Mouse (Mus musculus) liver, adult 2 months (tissue): ENCODE measurements at regions not wholly inside any gene's neighbourhood (a gene's known extent, or its start where the extent isn't known, plus 50 kb on each side); places are given as distances from the start of the nearest gene placed in this dataset.

Source experiments
- DNase-seq: peaks from one replicate; pipeline ENCODE4 v3.0.0-alpha.2; 2011; ENCODE audit warnings: low read depth, low spot score; ENCODE audit errors: extremely low read depth
- H3K27ac ChIP-seq: fragments of 200-500 bp; replicated peaks from 2 replicates; pipeline ENCODE4 v1.5.1; 2012; ENCODE audit warnings: low read depth, mild to moderate bottlenecking, control low read depth, inconsistent platforms, low read length; ENCODE audit not compliant: insufficient read depth
- H3K27me3 ChIP-seq: fragments of 200-500 bp; 2 replicates; pipeline ENCODE4 v1.6.1; 2012; ENCODE audit warnings: mild to moderate bottlenecking, moderate library complexity, low read length, inconsistent platforms; ENCODE audit not compliant: control insufficient read depth, insufficient read depth
- H3K36me3 ChIP-seq: fragments of 200-500 bp; 2 replicates; pipeline ENCODE4 v1.6.1; 2012; ENCODE audit warnings: low read length, inconsistent platforms; ENCODE audit not compliant: control insufficient read depth, insufficient read depth
- H3K4me1 ChIP-seq: fragments of 200-500 bp; 2 replicates; pipeline ENCODE4 v1.6.1; 2011; ENCODE audit warnings: low read length; ENCODE audit not compliant: control insufficient read depth, insufficient read depth
- H3K4me3 ChIP-seq: fragments of 200-500 bp; 2 replicates; pipeline ENCODE4 v1.5.1; 2011; ENCODE audit warnings: low read depth, mild to moderate bottlenecking, control low read depth, low read length, moderate library complexity; ENCODE audit not compliant: insufficient read depth
- H3K79me2 ChIP-seq: fragments of 200-500 bp; 2 replicates; pipeline ENCODE4 v1.6.1; 2012; ENCODE audit warnings: inconsistent platforms, mild to moderate bottlenecking, low read length, moderate library complexity; ENCODE audit not compliant: control insufficient read depth, insufficient read depth
- H3K9ac ChIP-seq: fragments of 200-500 bp; 2 replicates; pipeline ENCODE4 v1.6.1; 2012; ENCODE audit warnings: low read depth, mild to moderate bottlenecking, control low read depth, inconsistent platforms, low read length
- CTCF ChIP-seq: fragments of 200-500 bp; IDR thresholded peaks from 2 replicates; pipeline ENCODE4 v1.5.1; 2011; ENCODE audit warnings: low read depth, low read length, control low read depth
- POLR2A ChIP-seq: fragments of 200-500 bp; IDR thresholded peaks from 2 replicates; pipeline ENCODE4 v1.6.1; 2011; ENCODE audit warnings: low read length, control low read depth; ENCODE audit not compliant: insufficient read depth; ENCODE audit errors: extremely low read depth
- WGBS: fragments of 180-500 bp; shearing (Covaris S2); methylation state at CpG from one replicate; pipeline ENCODE4 v1.1.7; 2018; 5-methylcytosine and 5-hydroxymethylcytosine counted together

DNA sequence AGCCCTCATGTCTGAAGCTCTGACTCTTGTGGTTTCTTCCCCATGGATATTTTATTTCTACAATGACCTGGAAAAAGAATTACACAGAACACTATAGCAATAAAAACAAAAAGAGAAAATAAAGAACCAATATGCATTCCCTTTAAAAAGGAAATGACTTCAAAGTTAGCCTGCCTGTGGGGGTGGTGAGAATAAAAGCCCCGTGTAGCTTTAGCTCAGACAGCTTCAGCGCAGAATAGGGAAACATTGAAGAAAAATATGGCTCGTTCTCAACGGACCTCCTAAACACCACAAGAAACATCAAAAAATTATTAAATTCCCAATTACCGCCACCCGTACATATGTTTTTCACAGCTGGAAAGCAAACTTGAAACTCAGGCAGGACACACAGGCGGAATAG is 198.7 kb downstream of the Pdcd6ip start:
- no peaks in the 10 kb centered on the region for H3K36me3 ChIP-seq
- TF ChIP-seq POLR2A, result no peak
- no peak for TF ChIP-seq CTCF
- no peaks in the 10 kb centered on the region for H3K27me3 ChIP-seq
- no peak overlapping the region for H3K27ac ChIP-seq
- H3K9ac ChIP-seq, result no peak overlapping the region
- DNase-seq, result no peak
- no peaks in the 10 kb centered on the region for H3K79me2 ChIP-seq
- no peak overlapping the region for H3K4me3 ChIP-seq
- H3K4me1 ChIP-seq, result no peaks in the 10 kb centered on the region
- WGBS, result 89% methylated on average over 7 of the region's 7 CpGs

DNA sequence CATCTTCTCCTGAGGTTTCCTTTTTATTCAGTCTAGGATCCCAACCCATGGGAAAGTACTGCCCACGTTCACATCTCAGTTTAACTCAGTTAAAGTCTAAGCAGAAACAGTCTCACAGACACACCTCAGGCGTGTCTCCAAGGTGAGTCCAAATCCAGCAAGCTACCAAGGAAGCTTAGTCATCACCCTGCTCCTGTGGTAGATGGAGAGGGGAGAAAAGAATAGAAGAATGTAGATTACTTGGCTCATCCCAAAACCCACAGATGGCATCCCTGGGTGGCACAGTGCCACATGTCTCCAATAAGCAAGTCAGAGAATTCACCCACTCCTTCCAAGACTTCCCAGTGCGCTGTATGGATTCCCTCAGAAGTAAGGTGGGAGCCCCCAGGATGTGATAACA is 199.2 kb downstream of the Pdcd6ip start:
- DNase-seq, result no peak
- no peaks in the 10 kb centered on the region for H3K79me2 ChIP-seq
- H3K36me3 ChIP-seq, result no peaks in the 10 kb centered on the region
- no peak overlapping the region for H3K4me3 ChIP-seq
- H3K27me3 ChIP-seq, result no peaks in the 10 kb centered on the region
- TF ChIP-seq CTCF (no peak), POLR2A (no peak)
- H3K9ac ChIP-seq, result no peak overlapping the region
- H3K4me1 ChIP-seq, result no peaks in the 10 kb centered on the region
- WGBS, result 89% methylated on average over 3 of the region's 3 CpGs
- no peak overlapping the region for H3K27ac ChIP-seq

DNA sequence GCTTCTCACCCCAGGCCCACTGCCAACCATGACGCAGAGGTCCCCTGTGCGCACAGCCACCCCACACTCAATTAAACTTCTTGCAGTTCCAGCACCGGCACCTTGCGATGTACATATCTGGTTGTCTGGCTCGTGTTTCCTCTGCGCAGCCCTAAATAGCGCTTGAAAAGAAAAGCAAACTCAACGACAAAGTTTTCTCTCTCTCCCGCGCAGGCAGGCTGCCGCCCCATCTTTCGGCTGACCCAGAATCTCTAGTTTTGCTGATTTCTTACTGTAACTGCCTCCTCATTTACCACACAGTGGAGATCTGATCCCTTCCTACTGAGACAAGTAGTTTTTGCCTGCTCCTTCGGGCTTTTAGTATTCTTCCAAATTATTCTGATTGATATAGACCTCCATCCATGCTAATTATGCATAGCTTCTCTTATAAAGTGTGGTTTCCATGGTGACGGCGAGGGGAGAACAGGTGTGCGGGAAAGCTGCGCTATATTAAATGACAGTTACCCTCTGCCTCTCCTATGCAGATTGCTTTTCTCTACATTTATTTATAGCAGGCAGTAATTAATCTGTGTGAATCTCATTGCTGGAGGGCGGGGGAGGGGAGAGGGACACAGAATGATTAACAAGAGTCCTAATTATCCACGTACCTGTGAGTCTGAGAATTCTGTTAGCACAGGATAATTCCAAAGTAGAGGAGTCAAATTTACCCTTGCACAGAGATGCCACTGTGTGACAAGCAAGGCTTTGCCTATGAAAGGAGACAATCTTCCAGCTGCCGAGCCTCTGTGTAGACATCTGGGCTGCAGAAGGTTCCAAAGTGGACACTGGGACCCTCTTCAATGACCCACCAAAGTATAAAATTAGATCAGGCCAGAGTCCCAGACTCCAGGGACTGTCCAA is 200.2 kb downstream of the Pdcd6ip start:
- TF ChIP-seq CTCF (no peak), POLR2A (no peak)
- H3K27ac ChIP-seq, result no peak overlapping the region
- WGBS, result 83% methylated on average over 20 of the region's 20 CpGs

GRCm38 (mm10) chr9:113499246-113499645 is 208.8 kb downstream of the Pdcd6ip start:
- Histone ChIP-seq H3K9ac (no peak overlapping the region), H3K4me3 (no peak overlapping the region), H3K79me2 (no peaks in the 10 kb centered on the region), H3K27me3 (no peaks in the 10 kb centered on the region), H3K27ac (no peak overlapping the region), H3K4me1 (no peaks in the 10 kb centered on the region), H3K36me3 (no peaks in the 10 kb centered on the region)
- 77% methylated on average over 5 of the region's 5 CpGs for WGBS
- TF ChIP-seq POLR2A, result no peak
- no peak for TF ChIP-seq CTCF
- no peak for DNase-seq

More for the DNA sequence above, 200.2 kb downstream of the Pdcd6ip start:
- Histone ChIP-seq H3K27me3 (no peaks in the 10 kb centered on the region), H3K4me3 (no peak overlapping the region), H3K36me3 (no peaks in the 10 kb centered on the region), H3K79me2 (no peaks in the 10 kb centered on the region), H3K9ac (no peak overlapping the region), H3K4me1 (no peaks in the 10 kb centered on the region)
- no peak for DNase-seq

DNA sequence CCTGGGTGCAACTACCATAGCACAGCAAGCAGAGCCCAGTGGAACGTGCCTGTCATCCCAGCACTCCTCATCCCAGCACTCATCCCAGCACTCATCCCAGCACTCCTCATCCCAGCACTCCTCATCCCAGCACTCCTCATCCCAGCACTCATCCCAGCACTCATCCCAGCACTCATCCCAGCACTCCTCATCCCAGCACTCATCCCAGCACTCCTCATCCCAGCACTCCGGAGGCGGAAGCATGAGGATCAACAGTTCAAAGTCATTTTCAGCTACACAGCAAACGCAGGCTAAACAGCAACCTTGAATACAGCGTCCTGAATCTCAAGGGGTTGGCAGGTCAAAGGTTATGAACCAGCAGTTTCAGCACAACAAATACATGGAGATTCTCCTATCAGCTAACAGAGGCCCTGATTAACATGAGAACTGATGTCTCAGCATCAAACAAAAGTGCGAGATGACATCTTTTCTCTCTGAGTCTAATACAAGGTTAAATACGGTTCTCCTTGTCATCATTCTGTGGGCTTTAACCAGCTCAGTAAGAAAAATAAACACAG is 211.8 kb downstream of the Pdcd6ip start:
- Histone ChIP-seq H3K36me3 (no peaks in the 10 kb centered on the region), H3K4me3 (no peak overlapping the region), H3K27ac (no peak overlapping the region), H3K9ac (no peak overlapping the region), H3K79me2 (no peaks in the 10 kb centered on the region), H3K4me1 (no peaks in the 10 kb centered on the region), H3K27me3 (no peaks in the 10 kb centered on the region)
- 57% methylated on average over 7 of the region's 7 CpGs for WGBS
- TF ChIP-seq POLR2A (no peak), CTCF (no peak)
- DNase-seq, result no peak

DNA sequence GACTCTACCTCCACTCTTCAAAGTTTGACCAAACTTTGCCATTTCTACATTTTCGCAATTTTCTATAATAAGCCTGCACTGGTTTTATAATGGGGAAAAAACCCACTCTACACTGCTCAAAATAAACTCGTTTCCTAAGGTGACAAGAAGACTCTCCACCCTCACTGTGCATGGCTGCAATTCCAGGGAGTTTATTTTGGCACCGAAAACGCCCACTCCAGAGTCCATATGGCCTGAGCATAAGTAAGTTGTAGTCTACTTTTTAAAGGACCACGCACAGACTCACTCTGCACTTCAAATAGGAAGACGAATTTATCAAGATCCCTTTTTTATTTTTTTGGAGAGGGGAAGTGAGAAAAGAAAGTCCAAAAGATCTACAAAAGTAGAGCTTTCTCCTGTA is 219.4 kb downstream of the Pdcd6ip start:
- Histone ChIP-seq H3K36me3 (no peaks in the 10 kb centered on the region), H3K9ac (no peak overlapping the region), H3K79me2 (no peaks in the 10 kb centered on the region), H3K4me1 (no peaks in the 10 kb centered on the region), H3K27me3 (no peaks in the 10 kb centered on the region), H3K27ac (no peak overlapping the region), H3K4me3 (no peak overlapping the region)
- DNase-seq, result no peak
- TF ChIP-seq POLR2A (no peak), CTCF (no peak)
- 71% methylated on average over 6 of the region's 6 CpGs for WGBS
